Comparison of ENCODE assay signal across 8 mouse cellular contexts in genomic region chr11:98781851-98782512, GRCm38 (mm10). TPM values are rescaled to one million over a fixed set of nuclear protein-coding genes. Genes with fewer than 3 reads are reported as not detected.
DNase-seq lines count a peak whose midpoint lies in the region; ATAC-seq and TF ChIP-seq lines count a peak whose summit lies in the region.

No protein-coding gene starts in this region.

- no peak for ATAC-seq in embryonic facial prominence, embryonic 11.5 days (replicated peaks; ENCODE audit: insufficient number of reproducible peaks, low FRiP score, low TSS enrichment, low read depth)
- ATAC-seq in heart, embryonic 11.5 days (replicated peaks; ENCODE audit: insufficient number of reproducible peaks, low FRiP score, low TSS enrichment) = no peak
- peak; percentile 19; the same call in 1 of the 2 replicates for ATAC-seq in kidney, embryonic 14.5 days (ENCODE audit: low FRiP score, low TSS enrichment)
- peak; percentile 30; the same call in 1 of the 2 replicates for ATAC-seq in lung, embryonic 14.5 days (ENCODE audit: insufficient read depth)
- ATAC-seq in inflammation-experienced regulatory T-cells, adult 6 months = no peak

- no peaks in the 10 kb centered on the region for H3K27me3 ChIP-seq in embryonic facial prominence, embryonic 11.5 days (ENCODE audit: control insufficient read depth, insufficient read depth, low read length)
- no peaks in the 10 kb centered on the region for H3K27me3 ChIP-seq in heart, embryonic 11.5 days (ENCODE audit: control insufficient read depth, insufficient read depth, low read length)
- H3K27me3 ChIP-seq in kidney, embryonic 14.5 days (ENCODE audit: control insufficient read depth, insufficient read depth, low read length) = no peaks in the 10 kb centered on the region
- no peaks in the 10 kb centered on the region for H3K27me3 ChIP-seq in lung, embryonic 14.5 days (ENCODE audit: insufficient read depth, low read length)

- peak overlapping the region; percentile 77 for H3K27ac ChIP-seq in embryonic facial prominence, embryonic 11.5 days (replicated peaks; ENCODE audit: low read depth, low read length)
- peak overlapping the region; percentile 96 for H3K27ac ChIP-seq in heart, embryonic 11.5 days (ENCODE audit: low read depth, low read length)
- peak overlapping the region; percentile 98 for H3K27ac ChIP-seq in kidney, embryonic 14.5 days (ENCODE audit: low read depth, low read length)
- H3K27ac ChIP-seq in lung, embryonic 14.5 days (ENCODE audit: low read depth) = peak overlapping the region; percentile 98

- DNase-seq in layer of hippocampus, adult 11-12 months (ENCODE audit: low spot score) = peak; percentile 78
- DNase-seq in layer of hippocampus, adult 9-10 months (ENCODE audit: low spot score) = no peak
- DNase-seq in embryonic facial prominence, embryonic 11.5 days (ENCODE audit: low spot score) = peak; percentile 62
- DNase-seq in lung, embryonic 14.5 days = peak; percentile 83
- peak; percentile 75 to 89 for DNase-seq in right cerebral cortex, postnatal 36 days (ENCODE audit: low spot score in 2 of 2)

- peaks cover 19% of the 10 kb centered on the region for H3K4me1 ChIP-seq in embryonic facial prominence, embryonic 11.5 days (ENCODE audit: control insufficient read depth, insufficient read depth, low read length)
- peaks cover 62% of the 10 kb centered on the region for H3K4me1 ChIP-seq in heart, embryonic 11.5 days (ENCODE audit: control insufficient read depth, insufficient read depth, low read length)
- peaks cover 67% of the 10 kb centered on the region for H3K4me1 ChIP-seq in kidney, embryonic 14.5 days (ENCODE audit: control insufficient read depth, insufficient read depth, low read length)
- H3K4me1 ChIP-seq in lung, embryonic 14.5 days (ENCODE audit: insufficient read depth) = peaks cover 46% of the 10 kb centered on the region

- H3K4me3 ChIP-seq in embryonic facial prominence, embryonic 11.5 days (ENCODE audit: low read depth, low read length) = no peak overlapping the region
- no peak overlapping the region for H3K4me3 ChIP-seq in heart, embryonic 11.5 days (ENCODE audit: low read depth, low read length)
- H3K4me3 ChIP-seq in kidney, embryonic 14.5 days (ENCODE audit: low read length) = no peak overlapping the region
- no peak overlapping the region for H3K4me3 ChIP-seq in lung, embryonic 14.5 days (ENCODE audit: low read depth, low read length)

- no peak for TF ChIP-seq CTCF in lung, embryonic 14.5 days (IDR thresholded peaks at IDR 0.05; ENCODE audit: low read depth)

- H3K9me3 ChIP-seq in embryonic facial prominence, embryonic 11.5 days (replicated peaks; ENCODE audit: control insufficient read depth, low read length) = no peaks in the 10 kb centered on the region
- H3K9me3 ChIP-seq in heart, embryonic 11.5 days (replicated peaks; ENCODE audit: control insufficient read depth, low read length) = no peaks in the 10 kb centered on the region
- no peaks in the 10 kb centered on the region for H3K9me3 ChIP-seq in kidney, embryonic 14.5 days (ENCODE audit: control insufficient read depth, low read length)
- no peaks in the 10 kb centered on the region for H3K9me3 ChIP-seq in lung, embryonic 14.5 days (ENCODE audit: low read depth, low read length)

- H3K9ac ChIP-seq in embryonic facial prominence, embryonic 11.5 days (replicated peaks; ENCODE audit: low read length) = no peak overlapping the region; the same call in 1 of the 2 replicates
- H3K9ac ChIP-seq in heart, embryonic 11.5 days (ENCODE audit: low read depth, low read length) = peak overlapping the region; percentile 67; the same call in 1 of the 2 replicates
- H3K9ac ChIP-seq in kidney, embryonic 14.5 days (ENCODE audit: low read depth, low read length) = peak overlapping the region; percentile 31; the same call in 1 of the 2 replicates
- peak overlapping the region; percentile 44; the same call in 1 of the 2 replicates for H3K9ac ChIP-seq in lung, embryonic 14.5 days

- 11% methylated on average over 13 of the region's 14 CpGs for WGBS in embryonic facial prominence, embryonic 11.5 days
- 15% methylated on average over 13 of the region's 14 CpGs for WGBS in heart, embryonic 11.5 days (ENCODE audit: insufficient replicate concordance)
- WGBS in kidney, embryonic 14.5 days = 13% methylated on average over 12 of the region's 14 CpGs
- WGBS in lung, embryonic 14.5 days = 11% methylated on average over 14 of the region's 14 CpGs

- H3K4me2 ChIP-seq in embryonic facial prominence, embryonic 11.5 days (ENCODE audit: low read depth, low read length) = no peak overlapping the region
- peak overlapping the region; percentile 69 for H3K4me2 ChIP-seq in heart, embryonic 11.5 days
- peak overlapping the region; percentile 27 for H3K4me2 ChIP-seq in kidney, embryonic 14.5 days (replicated peaks; ENCODE audit: low read depth, low read length)
- H3K4me2 ChIP-seq in lung, embryonic 14.5 days = peak overlapping the region; percentile 59

- H3K36me3 ChIP-seq in embryonic facial prominence, embryonic 11.5 days (replicated peaks; ENCODE audit: control insufficient read depth, insufficient read depth, low read depth, low read length) = no peaks in the 10 kb centered on the region
- H3K36me3 ChIP-seq in heart, embryonic 11.5 days (ENCODE audit: control insufficient read depth, insufficient read depth, low read length) = no peaks in the 10 kb centered on the region
- H3K36me3 ChIP-seq in kidney, embryonic 14.5 days (ENCODE audit: control insufficient read depth, insufficient read depth, low read length) = no peaks in the 10 kb centered on the region
- no peaks in the 10 kb centered on the region for H3K36me3 ChIP-seq in lung, embryonic 14.5 days (ENCODE audit: insufficient read depth)

RNA-seq across cellular contexts. Expression of gene Nr1d1, which starts 6.8 kb away (rescaled TPM):
- polyA plus RNA-seq in embryonic facial prominence, embryonic 11.5 days (2014; fragmentation: Nextera tagmentation; extraction: Ambion mirVana) = 0.69 and 1.2 TPM in 2 replicates
- 5.6 and 6.4 TPM in 2 replicates for polyA plus RNA-seq in heart, embryonic 11.5 days (2014; fragmentation: Nextera tagmentation; extraction: Ambion mirVana)
- polyA plus RNA-seq in kidney, embryonic 14.5 days (2014; fragmentation: Nextera tagmentation; extraction: Ambion mirVana) = 1.6 and 2.6 TPM in 2 replicates
- 1.4 and 1.7 TPM in 2 replicates for polyA plus RNA-seq in lung, embryonic 14.5 days (2014; fragmentation: Nextera tagmentation; extraction: Ambion mirVana)
- polyA plus RNA-seq in inflammation-experienced regulatory T-cells, adult 6 months (2017; shearing (Covaris generic)) = 1 to 10 TPM; 6.5 to 8.4 (median 7.3) TPM

RNA-seq across cellular contexts. Expression of gene Msl1, which starts 13.3 kb away (rescaled TPM):
- 20.2 and 22.0 TPM in 2 replicates for polyA plus RNA-seq in embryonic facial prominence, embryonic 11.5 days (2014; fragmentation: Nextera tagmentation; extraction: Ambion mirVana)
- 15.9 and 17.1 TPM in 2 replicates for polyA plus RNA-seq in heart, embryonic 11.5 days (2014; fragmentation: Nextera tagmentation; extraction: Ambion mirVana)
- polyA plus RNA-seq in kidney, embryonic 14.5 days (2014; fragmentation: Nextera tagmentation; extraction: Ambion mirVana) = 21.6 and 33.7 TPM in 2 replicates
- 16.2 and 16.3 TPM in 2 replicates for polyA plus RNA-seq in lung, embryonic 14.5 days (2014; fragmentation: Nextera tagmentation; extraction: Ambion mirVana)
- polyA plus RNA-seq in inflammation-experienced regulatory T-cells, adult 6 months (2017; shearing (Covaris generic)) = 10 to 100 TPM; 16.7 to 26.3 (median 20.4) TPM

RNA-seq across cellular contexts. Expression of gene Casc3, which starts 22.7 kb away (rescaled TPM):
- polyA plus RNA-seq in embryonic facial prominence, embryonic 11.5 days (2014; fragmentation: Nextera tagmentation; extraction: Ambion mirVana) = 41.9 and 44.3 TPM in 2 replicates
- polyA plus RNA-seq in heart, embryonic 11.5 days (2014; fragmentation: Nextera tagmentation; extraction: Ambion mirVana) = 22.2 and 28.5 TPM in 2 replicates
- 28.1 and 43.1 TPM in 2 replicates for polyA plus RNA-seq in kidney, embryonic 14.5 days (2014; fragmentation: Nextera tagmentation; extraction: Ambion mirVana)
- polyA plus RNA-seq in lung, embryonic 14.5 days (2014; fragmentation: Nextera tagmentation; extraction: Ambion mirVana) = 41.0 and 42.8 TPM in 2 replicates
- polyA plus RNA-seq in inflammation-experienced regulatory T-cells, adult 6 months (2017; shearing (Covaris generic)) = 10 to 100 TPM in 2 of 3 experiments, 1 to 10 TPM in 1; 8.7 to 14.8 (median 11.6) TPM

RNA-seq across cellular contexts. Expression of gene Thra, which starts 41.5 kb away (rescaled TPM):
- polyA plus RNA-seq in embryonic facial prominence, embryonic 11.5 days (2014; fragmentation: Nextera tagmentation; extraction: Ambion mirVana) = 19.7 and 20.3 TPM in 2 replicates
- 32.2 and 35.7 TPM in 2 replicates for polyA plus RNA-seq in heart, embryonic 11.5 days (2014; fragmentation: Nextera tagmentation; extraction: Ambion mirVana)
- 28.0 and 31.8 TPM in 2 replicates for polyA plus RNA-seq in kidney, embryonic 14.5 days (2014; fragmentation: Nextera tagmentation; extraction: Ambion mirVana)
- 46.8 and 47.1 TPM in 2 replicates for polyA plus RNA-seq in lung, embryonic 14.5 days (2014; fragmentation: Nextera tagmentation; extraction: Ambion mirVana)
- 1 to 10 TPM; 1.3 to 6.3 (median 5.2) TPM for polyA plus RNA-seq in inflammation-experienced regulatory T-cells, adult 6 months (2017; shearing (Covaris generic))

RNA-seq across cellular contexts. Expression of gene Med24, which starts 52.7 kb away (rescaled TPM):
- polyA plus RNA-seq in embryonic facial prominence, embryonic 11.5 days (2014; fragmentation: Nextera tagmentation; extraction: Ambion mirVana) = 54.8 and 55.1 TPM in 2 replicates
- polyA plus RNA-seq in heart, embryonic 11.5 days (2014; fragmentation: Nextera tagmentation; extraction: Ambion mirVana) = 31.6 and 42.1 TPM in 2 replicates
- polyA plus RNA-seq in kidney, embryonic 14.5 days (2014; fragmentation: Nextera tagmentation; extraction: Ambion mirVana) = 39.5 and 59.1 TPM in 2 replicates
- 53.0 and 53.5 TPM in 2 replicates for polyA plus RNA-seq in lung, embryonic 14.5 days (2014; fragmentation: Nextera tagmentation; extraction: Ambion mirVana)
- 10 to 100 TPM; 23.8 to 32.5 (median 28.3) TPM for polyA plus RNA-seq in inflammation-experienced regulatory T-cells, adult 6 months (2017; shearing (Covaris generic))

Comparison
In these comparisons a context has a peak if more than half of its experiments do, and no peak if none do; other contexts are left out.
1. ATAC-seq: peak in kidney, embryonic 14.5 days (single experiment) and lung, embryonic 14.5 days (single experiment); none in embryonic facial prominence, embryonic 11.5 days (single experiment), heart, embryonic 11.5 days (single experiment) and inflammation-experienced regulatory T-cells, adult 6 months (single experiment).
2. Peak in every context shown above with its lines, with median percentiles within 50 percentile points of each other: H3K27ac ChIP-seq.